Mouse (Mus musculus) leukemia stem cell, adult 10-12 weeks (primary cell): ENCODE results near the gene Opn1sw. TPM values are rescaled to one million over a fixed set of nuclear protein-coding genes. Genes with fewer than 3 reads are reported as not detected.

Experiments used
- polyA plus RNA-seq: library from polyadenylated mRNA; stranded (reverse); fragments of >175 nt; gene quantifications from 2 replicates; pipeline ENCODE4 v1.2.3, GENCODE M21; 2012; ENCODE audit warnings: low replicate concordance

The Opn1sw gene
- polyA plus RNA-seq, result not detected in 2 replicates

DNA sequence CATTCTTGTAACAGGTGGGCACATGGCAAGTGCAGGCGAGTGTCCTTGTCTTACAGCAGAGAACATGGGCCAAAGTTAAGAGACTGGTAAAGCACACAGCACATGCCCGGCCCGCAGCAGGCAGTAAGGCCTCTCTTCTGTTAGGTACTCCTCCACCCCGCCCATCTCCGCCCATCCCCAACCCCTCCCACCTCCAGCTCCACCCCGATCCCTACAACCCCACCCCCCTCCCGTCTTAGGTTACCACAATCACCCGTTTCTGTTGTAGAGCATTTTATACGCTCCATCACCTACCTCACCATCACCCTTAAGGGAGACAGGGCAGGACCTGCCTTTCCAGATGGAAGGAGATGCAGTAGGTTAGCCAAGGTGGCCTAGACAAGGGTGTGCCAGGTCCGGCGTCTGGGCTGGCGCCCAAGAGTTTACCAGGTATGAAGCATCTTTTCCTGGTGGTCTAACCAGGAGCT lies at the start of gene Opn1sw:
Gene Opn1sw (minus strand): TSS at position 417 of the 467 bp plus-strand sequence.

DNA sequence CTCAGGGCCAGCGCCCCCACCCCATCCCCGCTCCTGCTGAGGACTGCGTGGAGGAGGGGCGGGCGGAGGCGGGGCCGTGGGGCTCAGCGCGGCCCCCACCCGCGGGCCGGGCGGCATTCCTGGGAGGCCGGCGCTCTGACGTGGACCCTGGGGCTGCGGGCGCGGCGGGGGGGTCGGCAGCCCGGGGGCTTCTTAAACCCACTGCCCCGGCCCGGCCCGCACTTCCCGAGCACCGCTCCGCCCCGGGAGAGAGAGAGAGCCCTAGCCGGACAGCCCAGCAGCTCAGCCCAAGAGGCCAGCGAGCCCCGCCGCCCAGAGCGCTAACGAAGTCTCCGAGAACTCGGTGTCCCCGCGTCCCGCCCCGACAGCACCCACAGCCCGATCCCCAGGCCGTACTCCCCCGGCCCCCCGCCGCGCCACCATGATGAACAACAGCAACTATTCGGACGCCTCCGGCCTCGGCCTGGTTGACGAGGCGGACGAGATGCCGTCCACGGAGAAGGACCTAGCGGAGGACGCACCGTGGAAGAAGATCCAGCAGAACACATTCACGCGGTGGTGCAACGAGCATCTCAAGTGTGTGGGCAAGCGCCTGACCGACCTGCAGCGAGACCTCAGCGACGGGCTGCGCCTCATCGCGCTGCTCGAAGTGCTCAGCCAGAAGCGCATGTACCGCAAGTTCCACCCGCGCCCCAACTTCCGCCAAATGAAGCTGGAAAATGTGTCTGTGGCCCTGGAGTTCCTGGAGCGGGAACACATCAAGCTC lies 45.0 kb upstream of the Opn1sw start, which contains the start of gene Flnc:
Gene Flnc (plus strand): TSS at position 219 of the 766 bp plus-strand sequence.

DNA sequence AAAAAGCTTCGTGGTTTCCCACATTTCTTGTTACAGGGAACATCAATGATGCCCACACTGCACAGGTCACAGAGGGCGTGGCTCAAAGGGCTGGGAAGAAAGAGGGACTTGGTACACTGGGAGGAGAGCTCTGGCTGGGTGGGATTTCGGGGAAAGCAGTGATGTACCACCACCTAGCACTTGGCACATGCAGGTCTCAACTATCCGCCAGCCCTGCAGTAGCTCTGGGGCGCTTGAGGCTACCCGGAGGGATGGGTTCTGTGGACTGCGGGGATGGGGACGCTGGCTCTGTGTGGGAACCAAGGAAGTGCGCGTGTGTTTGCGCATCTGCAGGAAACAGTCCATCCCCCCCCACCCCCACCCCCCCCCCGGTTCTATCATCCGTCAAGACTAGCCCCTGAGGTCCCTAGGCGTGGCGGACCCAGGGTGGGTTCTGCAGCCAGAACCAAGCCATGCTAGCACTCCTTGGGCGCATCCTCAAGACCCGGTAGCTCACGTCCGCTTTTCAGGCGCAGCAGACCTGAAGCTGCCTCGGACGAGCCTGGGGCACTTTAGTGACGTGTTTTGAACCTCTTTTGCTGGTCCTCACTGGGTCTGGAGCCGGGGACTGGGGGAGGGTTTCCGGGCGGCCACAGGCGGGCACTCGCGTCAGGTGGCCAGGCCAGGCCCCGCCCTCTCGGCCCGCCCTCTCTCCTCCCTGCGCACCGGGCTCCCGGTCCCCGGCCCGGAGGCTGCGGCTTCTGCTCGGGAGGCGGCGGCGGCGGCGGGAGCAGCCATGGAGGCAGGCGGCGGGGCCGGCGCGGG lies 7.8 kb upstream of the Opn1sw start, which contains the start of gene Ccdc136:
Gene Ccdc136 (plus strand): TSS at position 400 of the 804 bp plus-strand sequence.

DNA sequence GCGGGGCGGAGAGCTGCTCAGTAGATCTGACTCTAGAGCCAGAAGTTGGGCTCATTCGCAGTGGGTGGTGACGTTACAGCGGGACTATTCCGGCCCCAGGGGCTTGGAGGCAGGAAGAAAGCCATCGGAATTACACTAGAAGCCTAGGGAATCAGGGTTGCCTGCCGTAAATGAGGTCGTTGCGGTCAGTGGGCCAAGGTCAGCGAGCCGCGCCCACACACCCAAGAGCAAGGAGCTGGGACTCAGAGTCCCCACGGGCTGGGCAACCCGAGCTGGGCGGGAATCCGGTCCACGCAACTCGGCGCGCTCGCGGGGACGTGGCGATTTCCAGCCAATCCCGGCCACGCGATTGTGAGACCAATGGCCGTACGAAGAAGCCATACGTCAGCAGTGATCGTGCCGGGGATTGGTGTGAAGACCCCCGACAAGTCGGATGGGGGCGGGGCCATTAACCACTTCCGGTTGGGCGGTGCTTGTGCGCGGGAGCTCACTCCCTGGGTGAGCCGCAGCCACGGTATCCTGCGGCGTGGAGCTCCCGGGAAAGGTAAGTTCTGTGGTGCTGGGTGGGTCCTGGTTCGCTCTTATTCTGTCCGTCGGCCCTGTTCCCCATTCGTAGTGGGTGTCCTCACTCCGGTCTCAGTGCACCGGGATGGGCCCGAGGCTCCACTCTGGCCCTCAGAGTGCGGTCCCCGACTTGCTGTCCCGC lies 40.5 kb downstream of the Opn1sw start, which contains the start of gene Calu:
Gene Calu (plus strand): TSS at position 405 of the 706 bp plus-strand sequence.

Other genes with a start within 250 kb of the Opn1sw start
- 10.2 and 11.2 TPM in 2 replicates for gene Rbm28, start 223.5 kb downstream of the Opn1sw start, polyA plus RNA-seq
- 0.07 TPM in 1 of 2 replicates, not detected in the other for gene Prrt4, start 208.9 kb downstream of the Opn1sw start, polyA plus RNA-seq
- 136 and 211 TPM in 2 replicates for gene Impdh1, start 172.1 kb downstream of the Opn1sw start, polyA plus RNA-seq
- gene Hilpda, start 116.0 kb downstream of the Opn1sw start, polyA plus RNA-seq, result 23.3 and 31.5 TPM in 2 replicates
- gene Fam71f2, start 108.9 kb downstream of the Opn1sw start, polyA plus RNA-seq, result 0.30 TPM in 1 of 2 replicates, not detected in the other
- not detected in 2 replicates for gene Fam71f1, start 69.3 kb downstream of the Opn1sw start, polyA plus RNA-seq
- 1.6 and 8.3 TPM in 2 replicates for gene Calu, start 40.4 kb downstream of the Opn1sw start, polyA plus RNA-seq
- not detected in 2 replicates for gene Ccdc136, start 7.8 kb upstream of the Opn1sw start, polyA plus RNA-seq
- gene Flnc, start 44.8 kb upstream of the Opn1sw start, polyA plus RNA-seq, result not detected in 2 replicates
- 40.7 and 175 TPM in 2 replicates for gene Atp6v1f, start 79.2 kb upstream of the Opn1sw start, polyA plus RNA-seq
- not detected in 2 replicates for gene Atp6v1fnb, start 83.0 kb upstream of the Opn1sw start, polyA plus RNA-seq
- gene Kcp, start 119.5 kb upstream of the Opn1sw start, polyA plus RNA-seq, result 0.56 and 1.5 TPM in 2 replicates
- gene Irf5, start 138.2 kb upstream of the Opn1sw start, polyA plus RNA-seq, result 30.4 and 53.8 TPM in 2 replicates
- 21.6 and 24.5 TPM in 2 replicates for gene Tnpo3, start 221.4 kb upstream of the Opn1sw start, polyA plus RNA-seq